Mouse (Mus musculus): ENCODE data around the gene Ldlrad3. TPM values are rescaled to one million over a fixed set of nuclear protein-coding genes. Genes with fewer than 3 reads are reported as not detected.

The Ldlrad3 gene
- polyA plus RNA-seq, 2 experiments, result 45.1 to 49.7 TPM

GRCm38 (mm10) chr2:101960658-101961057, 225.5 kb downstream of the Ldlrad3 start:
- Histone ChIP-seq H3K27ac (replicated peaks; ENCODE audit: low read depth, low read length) (no peak overlapping the region), H3K4me2 (replicated peaks; ENCODE audit: low read depth, low read length, severe bottlenecking) (no peak overlapping the region), H3K9me3 (ENCODE audit: control insufficient read depth, low read length) (no peaks in the 10 kb centered on the region), H3K36me3 (ENCODE audit: control insufficient read depth, insufficient read depth, low read length) (no peaks in the 10 kb centered on the region), H3K9ac (ENCODE audit: low read depth, low read length, severe bottlenecking) (no peak overlapping the region), H3K27me3 (ENCODE audit: control insufficient read depth, insufficient read depth, low read length) (no peaks in the 10 kb centered on the region), H3K4me1 (ENCODE audit: control insufficient read depth, insufficient read depth, low read length) (peaks cover 17% of the 10 kb centered on the region), H3K4me3 (replicated peaks; ENCODE audit: low read length) (no peak overlapping the region)
- DNase-seq (ENCODE audit: low spot score) (no peak), ATAC-seq (ENCODE audit: low FRiP score, low read depth) (no peak)
- no peak for TF ChIP-seq POLR2A (IDR thresholded peaks at IDR 0.05; ENCODE audit: borderline replicate concordance, extremely low read depth, insufficient read depth, insufficient read length)
- WGBS, result 77% methylated on average over 8 of the region's 8 CpGs

- H3K27ac ChIP-seq (replicated peaks; ENCODE audit: low read depth, low read length), result no peak overlapping the region
- no peak overlapping the region for H3K4me3 ChIP-seq (replicated peaks; ENCODE audit: low read length)
- no peak for TF ChIP-seq POLR2A (IDR thresholded peaks at IDR 0.05; ENCODE audit: borderline replicate concordance, extremely low read depth, insufficient read depth, insufficient read length)
- H3K36me3 ChIP-seq (ENCODE audit: control insufficient read depth, insufficient read depth, low read length), result peaks cover 38% of the 10 kb centered on the region
- WGBS, result 56% methylated on average over 10 of the region's 10 CpGs
- ATAC-seq (ENCODE audit: low FRiP score, low read depth) (no peak), DNase-seq (ENCODE audit: low spot score) (no peak)
- no peak overlapping the region for H3K9ac ChIP-seq (ENCODE audit: low read depth, low read length, severe bottlenecking)
- H3K27me3 ChIP-seq (ENCODE audit: control insufficient read depth, insufficient read depth, low read length), result no peaks in the 10 kb centered on the region
- peaks cover 7% of the 10 kb centered on the region for H3K4me1 ChIP-seq (ENCODE audit: control insufficient read depth, insufficient read depth, low read length)
- no peaks in the 10 kb centered on the region for H3K9me3 ChIP-seq (ENCODE audit: control insufficient read depth, low read length)
- no peak overlapping the region for H3K4me2 ChIP-seq (replicated peaks; ENCODE audit: low read depth, low read length, severe bottlenecking)
These were observed 230.1 kb downstream of the Ldlrad3 start for GRCm38 (mm10) chr2:101956125-101956524.

GRCm38 (mm10) chr2:101952951-101953361, 233.2 kb downstream of the Ldlrad3 start:
- TF ChIP-seq POLR2A (IDR thresholded peaks at IDR 0.05; ENCODE audit: borderline replicate concordance, extremely low read depth, insufficient read depth, insufficient read length), result no peak
- H3K27ac ChIP-seq (replicated peaks; ENCODE audit: low read depth, low read length), result no peak overlapping the region
- peaks cover 7% of the 10 kb centered on the region for H3K4me1 ChIP-seq (ENCODE audit: control insufficient read depth, insufficient read depth, low read length)
- 86% methylated on average over 8 of the region's 8 CpGs for WGBS
- no peak overlapping the region for H3K4me2 ChIP-seq (replicated peaks; ENCODE audit: low read depth, low read length, severe bottlenecking)
- no peaks in the 10 kb centered on the region for H3K27me3 ChIP-seq (ENCODE audit: control insufficient read depth, insufficient read depth, low read length)
- no peak overlapping the region for H3K9ac ChIP-seq (ENCODE audit: low read depth, low read length, severe bottlenecking)
- peaks cover 43% of the 10 kb centered on the region for H3K36me3 ChIP-seq (ENCODE audit: control insufficient read depth, insufficient read depth, low read length)
- no peak for DNase-seq (ENCODE audit: low spot score)
- no peak overlapping the region for H3K4me3 ChIP-seq (replicated peaks; ENCODE audit: low read length)
- no peak for ATAC-seq (ENCODE audit: low FRiP score, low read depth)
- no peaks in the 10 kb centered on the region for H3K9me3 ChIP-seq (ENCODE audit: control insufficient read depth, low read length)

- WGBS, result 38% methylated on average over 7 of the region's 7 CpGs
- H3K4me3 ChIP-seq (replicated peaks; ENCODE audit: low read length), result no peak overlapping the region
- ATAC-seq (ENCODE audit: low FRiP score, low read depth) (no peak), DNase-seq (ENCODE audit: low spot score) (no peak)
- no peak overlapping the region for H3K27ac ChIP-seq (replicated peaks; ENCODE audit: low read depth, low read length)
- H3K9ac ChIP-seq (ENCODE audit: low read depth, low read length, severe bottlenecking), result no peak overlapping the region
- H3K4me1 ChIP-seq (ENCODE audit: control insufficient read depth, insufficient read depth, low read length), result no peaks in the 10 kb centered on the region
- peaks cover 43% of the 10 kb centered on the region for H3K36me3 ChIP-seq (ENCODE audit: control insufficient read depth, insufficient read depth, low read length)
- H3K27me3 ChIP-seq (ENCODE audit: control insufficient read depth, insufficient read depth, low read length), result no peaks in the 10 kb centered on the region
- no peak overlapping the region for H3K4me2 ChIP-seq (replicated peaks; ENCODE audit: low read depth, low read length, severe bottlenecking)
- no peak for TF ChIP-seq POLR2A (IDR thresholded peaks at IDR 0.05; ENCODE audit: borderline replicate concordance, extremely low read depth, insufficient read depth, insufficient read length)
- H3K9me3 ChIP-seq (ENCODE audit: control insufficient read depth, low read length), result no peaks in the 10 kb centered on the region
These were observed 235.3 kb downstream of the Ldlrad3 start for GRCm38 (mm10) chr2:101950716-101951520.

GRCm38 (mm10) chr2:101935006-101935405, 251.2 kb downstream of the Ldlrad3 start:
- no peak for DNase-seq (ENCODE audit: low spot score)

More at GRCm38 (mm10) chr2:101935006-101935405, 251.2 kb downstream of the Ldlrad3 start:
- no peaks in the 10 kb centered on the region for H3K27me3 ChIP-seq (ENCODE audit: control insufficient read depth, insufficient read depth, low read length)
- no peak for ATAC-seq (ENCODE audit: low FRiP score, low read depth)
- no peak overlapping the region for H3K9ac ChIP-seq (ENCODE audit: low read depth, low read length, severe bottlenecking)
- 91% methylated on average over 1 of the region's 1 CpGs for whole genome bisulfite sequencing
- H3K4me3 ChIP-seq (replicated peaks; ENCODE audit: low read length), result no peak overlapping the region
- no peak overlapping the region for H3K27ac ChIP-seq (replicated peaks; ENCODE audit: low read depth, low read length)
- H3K36me3 ChIP-seq (ENCODE audit: control insufficient read depth, insufficient read depth, low read length), result no peaks in the 10 kb centered on the region
- no peak overlapping the region for H3K4me2 ChIP-seq (replicated peaks; ENCODE audit: low read depth, low read length, severe bottlenecking)
- TF ChIP-seq POLR2A (IDR thresholded peaks at IDR 0.05; ENCODE audit: borderline replicate concordance, extremely low read depth, insufficient read depth, insufficient read length), result no peak
- H3K4me1 ChIP-seq (ENCODE audit: control insufficient read depth, insufficient read depth, low read length), result no peaks in the 10 kb centered on the region
- no peaks in the 10 kb centered on the region for H3K9me3 ChIP-seq (ENCODE audit: control insufficient read depth, low read length)
